Mouse (Mus musculus) heart, postnatal 10 days (tissue): ENCODE data around the gene Eno2. TPM values are rescaled to one million over a fixed set of nuclear protein-coding genes. Genes with fewer than 3 reads are reported as not detected.

Experiments
- DNase-seq, 2 experiments: peaks; one replicate each; pipeline ENCODE4 v3.0.0; 2021
- intact Hi-C: fragments of 180-260 bp; cut with DNase I; formaldehyde crosslinking; loops from one replicate; pipeline ENCODE4 v1.15.1; 2025
- total RNA-seq, 2 experiments: library from RNA; stranded (reverse); gene quantifications; 2 replicates each; pipeline ENCODE4 v1.2.3; 2021

The Eno2 gene
- total RNA-seq, 2 experiments from 2014 or later = 3.4 to 3.7 TPM

DNA sequence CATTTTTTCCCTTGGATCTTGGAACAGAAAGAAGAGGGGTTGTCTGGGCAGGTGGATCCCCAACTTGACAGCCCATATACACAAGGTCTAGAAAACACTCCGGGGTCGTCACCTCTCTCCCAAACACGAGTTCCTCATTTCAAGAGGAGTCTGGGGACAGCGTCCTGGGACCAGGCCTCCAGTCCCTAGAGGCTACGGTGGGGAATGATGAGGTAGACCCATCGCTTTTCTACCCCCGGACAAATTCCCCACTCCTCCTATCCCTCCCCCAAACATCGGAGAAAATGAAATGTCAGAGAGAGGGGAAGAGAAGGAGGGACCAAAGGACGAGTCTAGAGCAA is 799 bp downstream of the Eno2 start:
- no peak for DNase-seq
- intact Hi-C loops = no loop called here

DNA sequence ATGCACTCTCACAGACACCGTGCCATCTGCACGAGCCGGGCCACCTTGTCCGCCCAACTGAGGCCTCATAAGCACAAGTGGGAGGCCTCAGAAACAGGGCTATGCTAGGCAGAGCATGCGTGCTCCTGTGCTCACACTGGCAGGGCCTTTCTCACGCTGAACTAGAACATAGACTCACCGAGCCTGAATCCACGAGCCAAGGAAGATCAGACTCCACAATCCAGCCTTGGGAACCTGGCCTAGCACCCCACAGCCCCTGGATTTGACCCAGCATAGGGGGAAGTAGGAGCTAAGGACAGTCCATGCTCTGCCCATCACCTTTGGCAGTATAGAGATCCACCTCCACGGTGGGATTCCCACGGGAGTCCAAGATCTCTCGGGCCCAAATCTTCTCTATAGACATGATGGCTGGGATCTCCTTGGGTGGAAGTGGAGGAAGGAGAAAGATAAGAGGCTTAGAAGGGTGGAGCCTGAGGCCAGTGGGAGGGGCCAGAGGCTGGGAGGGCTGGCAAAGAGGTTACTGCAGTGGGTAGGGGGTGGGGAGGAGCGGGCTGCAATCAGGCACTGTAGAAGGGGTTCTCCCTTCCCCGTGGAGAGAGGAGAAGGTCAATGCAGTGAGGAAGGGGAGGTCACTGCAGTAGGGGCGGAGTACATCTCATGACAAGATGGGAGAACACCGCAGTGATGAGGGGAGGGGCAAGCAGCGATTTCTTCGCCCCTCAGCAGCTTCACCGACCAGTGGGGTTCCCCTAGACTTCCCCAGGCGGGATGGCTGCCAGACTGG is 1.4 kb downstream of the Eno2 start:
- intact Hi-C loops = no loop called here
- no peak for DNase-seq

DNA sequence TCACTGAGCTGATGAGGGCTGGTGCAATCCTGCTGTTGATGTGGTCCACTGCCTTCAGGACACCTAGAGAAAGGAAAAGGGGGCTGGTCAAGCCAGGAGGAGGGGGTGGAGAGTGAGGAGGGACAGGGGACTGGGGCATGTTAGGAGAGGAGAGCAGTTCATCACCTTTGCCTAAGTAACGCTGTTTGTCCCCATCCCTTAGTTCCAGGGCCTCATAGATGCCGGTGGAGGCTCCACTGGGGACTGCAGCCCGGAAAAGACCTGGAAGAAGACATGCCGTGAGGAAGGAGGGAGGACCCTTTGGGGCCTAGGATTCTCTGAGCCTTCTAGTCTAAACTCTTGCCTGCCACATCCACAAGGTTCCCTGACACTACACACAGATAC is 1.9 kb downstream of the Eno2 start:
- intact Hi-C loops = no loop called here
- DNase-seq = no peak

DNA sequence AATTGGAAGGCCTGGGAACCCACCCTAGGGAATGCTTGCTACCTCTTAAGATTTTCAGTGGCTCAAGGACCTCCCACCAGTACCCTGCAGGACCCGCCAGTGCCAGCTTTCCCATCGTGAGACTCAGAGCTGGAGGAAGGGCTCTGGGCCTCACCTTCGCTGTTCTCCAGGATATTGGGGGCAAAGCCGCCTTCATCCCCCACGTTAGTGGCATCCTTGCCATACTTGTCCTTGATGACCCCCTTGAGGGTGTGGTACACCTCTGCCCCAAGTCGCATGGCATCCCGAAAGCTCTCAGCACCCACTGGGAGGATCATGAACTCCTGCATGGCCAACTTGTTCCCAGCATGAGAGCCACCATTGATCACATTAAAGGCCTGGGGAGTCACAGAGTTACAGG is 3.5 kb downstream of the Eno2 start:
- intact Hi-C loops = no loop called here
- no peak for DNase-seq

DNA sequence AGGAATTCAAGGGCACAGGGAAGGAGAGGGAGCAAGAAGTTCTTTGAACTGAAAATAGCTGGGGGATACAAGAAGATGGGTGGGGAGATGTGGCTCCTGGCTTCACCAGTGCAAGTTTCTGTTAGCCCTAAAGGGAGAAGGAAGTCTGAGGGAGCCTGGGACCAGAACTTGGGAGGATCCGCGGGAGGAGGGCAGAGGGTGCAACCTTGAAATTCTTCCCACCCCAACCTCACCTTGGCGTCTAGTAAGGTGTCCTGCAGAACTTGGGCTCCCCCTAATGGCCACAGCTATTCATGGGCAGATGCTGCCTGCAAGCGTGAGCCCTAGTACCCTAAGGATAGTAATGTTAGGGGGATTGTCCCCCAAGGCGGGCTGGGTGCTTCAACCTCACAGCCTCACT is 10.2 kb downstream of the Eno2 start:
- DNase-seq = peak; percentile 90 to 92
- intact Hi-C loops = loop anchor here (1.0 to 10.0 kb wide), 7 partner anchors 18 to 264 kb away; partner anchors contain the start of genes C1rb, C1rl, Grcc10 and Lpcat3

DNA sequence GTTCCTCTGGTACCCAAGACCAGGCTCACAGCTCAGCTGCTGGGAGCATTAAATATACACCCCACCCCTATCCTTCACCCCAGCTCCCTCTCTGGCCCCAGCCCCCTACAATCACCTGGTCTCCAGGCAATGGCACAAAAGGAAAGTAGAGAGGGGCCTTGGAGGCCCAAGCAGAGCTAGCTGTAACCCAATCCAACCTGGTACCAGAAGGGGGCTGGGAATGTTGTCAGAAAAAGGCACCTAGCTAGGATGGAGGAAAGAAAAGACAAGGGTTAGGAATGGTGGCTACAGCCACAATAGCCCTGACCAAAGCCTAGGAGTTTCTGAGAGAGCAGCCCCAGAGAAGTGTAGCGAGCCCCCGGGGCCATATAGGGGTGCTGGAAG is 10.6 kb downstream of the Eno2 start:
- DNase-seq = no peak
- intact Hi-C loops = loop anchor here (1.0 to 10.0 kb wide), 7 partner anchors 18 to 264 kb away; partner anchors contain the start of genes C1rb, C1rl, Grcc10 and Lpcat3

DNA sequence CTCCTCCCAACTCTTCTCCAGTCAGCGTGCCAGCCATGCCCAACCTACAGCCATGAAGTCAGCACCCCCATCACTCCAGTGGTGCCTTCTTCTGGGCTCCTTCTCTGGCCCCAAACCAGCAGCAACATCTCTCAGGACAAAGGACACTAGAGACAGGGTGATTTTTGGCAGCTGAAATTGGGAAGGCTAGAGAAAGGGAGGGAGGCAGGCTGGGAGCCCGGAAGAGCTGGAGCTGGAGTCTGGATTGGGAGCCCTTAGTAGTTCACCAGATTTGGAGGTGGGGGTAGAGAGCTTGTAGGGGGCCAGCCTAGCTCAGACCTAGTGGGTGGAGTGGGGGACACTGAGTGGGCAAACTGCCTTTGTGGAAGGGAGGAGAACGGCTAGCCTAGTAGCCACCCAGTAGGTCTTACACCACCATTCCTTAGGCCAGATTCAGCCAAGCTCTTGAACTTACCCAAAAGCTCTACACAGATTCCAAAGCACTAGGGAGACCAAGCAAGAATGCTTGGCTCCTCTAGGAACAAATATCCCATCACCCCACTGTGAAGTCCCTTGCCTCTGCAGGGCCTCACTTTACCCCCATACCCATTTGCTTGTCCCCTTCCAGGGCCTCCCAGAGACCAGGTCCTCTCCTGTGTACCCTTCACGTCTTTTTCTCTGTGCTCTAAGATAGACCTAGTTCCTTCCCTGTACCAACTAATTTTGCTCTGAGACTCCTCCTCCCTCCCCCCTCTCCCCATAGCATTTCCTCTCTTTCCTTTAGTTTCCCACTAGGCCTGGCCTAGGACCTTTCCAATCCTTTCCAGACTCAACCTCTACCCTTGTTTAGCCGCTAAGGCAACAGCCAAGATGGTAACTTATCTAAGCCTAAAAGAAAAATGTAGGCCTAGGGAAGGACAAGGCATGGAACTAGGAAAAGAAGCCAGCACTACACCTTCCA is 11.3 kb downstream of the Eno2 start:
- DNase-seq = peak; percentile 77 to 78
- intact Hi-C loops = loop anchor here (2.0 to 10.0 kb wide), 6 partner anchors 17 to 263 kb away; partner anchors contain the start of genes C1rb, C1rl, Grcc10 and Lpcat3

DNA sequence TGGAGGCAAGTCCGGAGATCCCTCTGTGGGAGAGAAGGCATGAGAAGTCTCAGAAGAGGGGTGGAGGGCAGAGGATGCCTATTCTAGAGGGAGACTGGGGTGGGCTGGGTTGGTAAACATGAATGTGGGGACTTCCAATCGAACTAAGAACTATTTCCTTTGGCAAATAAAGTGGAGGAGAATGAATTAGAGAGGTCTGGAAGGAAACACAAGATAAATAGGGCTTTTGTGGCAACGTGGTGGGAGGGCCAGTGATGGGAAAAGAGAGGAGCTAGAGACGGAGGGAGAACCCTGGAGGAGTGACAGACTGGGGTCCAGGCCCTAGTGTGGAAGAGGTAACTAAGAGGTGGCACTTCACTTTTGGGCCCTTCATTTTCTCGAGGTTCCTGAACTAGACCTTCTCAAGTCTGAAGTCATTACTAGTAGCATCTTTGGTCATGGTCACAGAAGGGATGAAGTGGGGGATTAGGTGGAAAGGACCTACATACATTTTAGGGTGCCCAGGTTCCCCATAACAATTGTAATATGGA is 12.1 kb downstream of the Eno2 start:
- intact Hi-C loops = loop anchor here (5.0 to 10.0 kb wide), 3 partner anchors 50 to 263 kb away; partner anchors contain the start of genes C1rl, Lpcat3 and Spsb2

DNA sequence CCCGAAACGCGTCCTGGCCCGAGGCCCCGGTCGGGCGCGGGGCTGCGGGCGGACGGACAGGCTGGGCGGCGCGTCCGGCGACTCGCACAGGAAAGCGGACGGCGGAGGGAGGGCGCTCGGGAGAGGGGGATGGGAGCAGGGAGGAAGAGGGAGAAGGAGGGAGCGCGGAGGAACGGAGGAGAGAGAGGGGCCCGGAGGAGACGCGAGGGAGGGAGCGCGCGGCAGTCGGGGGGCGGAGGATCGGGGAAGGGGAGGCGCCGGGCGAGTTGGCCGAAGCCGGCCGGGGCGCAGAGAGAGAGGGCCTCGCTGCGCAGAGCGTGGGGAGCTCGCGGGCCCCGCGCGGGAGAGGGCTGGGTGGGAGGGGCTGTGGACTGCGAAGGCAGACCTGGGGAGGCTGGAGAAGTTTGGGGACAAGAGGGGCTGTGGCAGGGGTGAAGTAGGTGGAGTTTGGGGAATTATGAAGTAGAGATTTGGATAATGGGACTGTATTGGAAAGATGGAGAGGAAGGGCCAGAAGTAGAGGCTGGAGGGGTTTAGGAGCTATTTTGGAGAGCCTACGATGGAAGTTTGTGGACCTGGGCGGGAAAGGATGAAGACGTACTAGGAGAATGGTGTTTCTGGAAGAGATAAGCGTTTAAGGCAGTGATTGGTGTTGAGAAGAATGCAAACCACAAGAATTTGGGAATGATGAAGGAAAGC is 12.7 kb downstream of the Eno2 start:
- intact Hi-C loops = loop anchor here (5.0 to 10.0 kb wide), 3 partner anchors 50 to 262 kb away; partner anchors contain the start of genes C1rl, Lpcat3 and Spsb2

More for the DNA sequence above, 12.1 kb downstream of the Eno2 start:
- DNase-seq = no peak

DNA sequence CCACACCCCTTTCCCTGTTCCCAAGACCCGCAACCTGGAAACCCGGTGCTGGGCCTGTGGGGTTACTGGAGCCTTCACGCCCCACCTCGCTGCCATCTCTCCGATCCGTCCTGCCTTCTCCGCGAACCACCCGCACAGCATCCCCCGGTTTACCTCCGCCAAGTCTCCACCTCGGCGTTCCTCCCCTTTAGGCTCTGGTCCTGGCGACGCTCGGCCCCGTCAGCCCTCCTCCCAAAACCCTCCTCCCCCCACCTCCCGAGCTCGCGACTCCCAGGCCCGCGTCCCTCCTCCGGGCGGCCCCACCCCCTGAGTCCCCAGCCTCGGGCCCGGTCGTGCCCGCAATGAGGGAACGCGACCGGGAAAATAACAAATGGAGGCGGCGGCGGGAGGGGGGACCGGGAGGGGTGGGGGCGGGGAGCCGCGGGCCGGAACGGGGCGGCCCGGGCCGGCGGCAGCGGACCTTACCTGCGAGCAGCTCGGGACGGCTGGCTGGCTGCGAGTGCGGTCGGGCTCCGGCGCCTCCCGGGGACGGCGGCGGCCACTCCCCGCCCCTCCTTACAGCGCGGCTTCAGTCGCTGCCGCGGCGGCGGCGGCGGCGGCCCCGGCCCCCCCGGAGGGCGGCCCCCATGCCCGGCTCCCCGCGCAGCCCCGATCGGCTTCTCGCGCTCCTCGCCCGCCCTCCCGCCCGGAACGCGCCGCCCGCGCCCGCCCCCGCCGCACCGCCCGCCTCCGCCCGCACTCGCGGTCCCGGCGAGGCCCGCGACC is 13.5 kb downstream of the Eno2 start, which contains the start of the genes Gm45234 and Atn1:
TSS of gene Gm45234 (minus strand) at position 191 of the 765 bp plus-strand sequence.
TSS of gene Atn1 (minus strand) at position 694 of the 765 bp plus-strand sequence.
- peak; percentile 79 to 82 for DNase-seq
- intact Hi-C loops = loop anchor here (5.0 to 10.0 kb wide), 3 partner anchors 51 to 261 kb away; partner anchors contain the start of genes C1rl, Lpcat3 and Spsb2

More for the DNA sequence above, 12.7 kb downstream of the Eno2 start:
- peak; percentile 88 to 90 for DNase-seq

DNA sequence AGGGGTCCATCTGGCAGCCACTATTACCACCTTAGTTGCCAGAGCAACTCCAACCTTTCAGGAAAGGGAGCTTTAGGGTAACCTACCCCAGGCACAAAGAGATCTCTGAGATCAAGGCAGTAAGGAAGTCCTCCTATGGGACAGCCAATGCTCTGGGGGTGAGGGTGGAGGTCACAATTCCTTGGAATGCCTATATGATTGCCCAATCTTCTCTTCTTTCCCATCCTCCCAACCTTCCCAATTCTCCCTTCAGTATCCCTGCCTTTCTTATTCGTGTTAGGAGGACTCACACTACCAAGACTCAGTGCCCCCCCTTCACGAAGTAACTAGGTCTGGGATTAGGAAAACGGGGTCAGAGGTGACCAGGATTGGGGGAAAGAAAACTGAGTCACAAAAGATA is 14.2 kb downstream of the Eno2 start:
- no peak for DNase-seq
- intact Hi-C loops = loop anchor here (5.0 to 10.0 kb wide), 3 partner anchors 52 to 261 kb away; partner anchors contain the start of genes C1rl, Lpcat3 and Spsb2

DNA sequence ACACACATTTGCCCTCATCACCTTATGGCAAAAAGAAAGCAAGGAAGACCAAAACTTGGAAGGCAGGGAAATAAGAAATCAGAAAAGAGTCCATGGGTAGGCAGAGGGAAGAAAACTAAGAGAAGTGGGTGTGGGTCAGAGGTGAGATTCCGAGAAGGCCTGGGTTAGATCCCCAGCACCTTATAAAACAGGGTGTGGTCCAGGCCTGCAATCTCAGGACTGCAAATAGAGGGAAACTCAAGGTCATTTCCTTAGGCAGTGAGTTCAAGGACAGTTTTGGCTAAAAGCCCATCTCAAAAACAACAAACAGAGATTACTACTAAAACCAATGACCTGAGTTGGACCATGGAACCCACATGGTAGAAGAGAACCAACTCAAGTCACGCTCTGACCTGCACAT is 15.6 kb downstream of the Eno2 start:
- DNase-seq = no peak
- intact Hi-C loops = loop anchor here (10.0 kb wide), 1 partner anchor 259 kb away; the partner anchor contains the start of gene C1rl

DNA sequence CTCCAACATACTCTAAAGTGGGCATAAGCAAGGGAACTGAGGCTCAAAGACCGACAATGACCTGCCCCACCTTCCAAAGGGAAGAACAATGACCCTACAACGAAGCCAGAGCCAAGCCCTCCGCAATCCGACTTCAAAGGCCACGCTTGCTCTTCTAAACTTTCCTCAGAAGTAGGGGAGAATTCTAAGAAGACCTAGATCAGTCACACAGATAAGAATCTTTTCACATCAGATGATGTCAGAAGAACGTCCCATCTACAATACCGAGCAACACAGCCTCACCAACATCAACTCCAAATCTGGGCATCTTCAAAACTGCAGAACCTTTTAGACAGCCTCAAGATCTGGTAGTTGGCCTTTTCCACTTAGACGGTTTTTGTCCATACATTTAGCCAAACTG is 19.1 kb downstream of the Eno2 start:
- DNase-seq = no peak
- intact Hi-C loops = loop anchor here (10.0 kb wide), 1 partner anchor 256 kb away; the partner anchor contains the start of gene C1rl

DNA sequence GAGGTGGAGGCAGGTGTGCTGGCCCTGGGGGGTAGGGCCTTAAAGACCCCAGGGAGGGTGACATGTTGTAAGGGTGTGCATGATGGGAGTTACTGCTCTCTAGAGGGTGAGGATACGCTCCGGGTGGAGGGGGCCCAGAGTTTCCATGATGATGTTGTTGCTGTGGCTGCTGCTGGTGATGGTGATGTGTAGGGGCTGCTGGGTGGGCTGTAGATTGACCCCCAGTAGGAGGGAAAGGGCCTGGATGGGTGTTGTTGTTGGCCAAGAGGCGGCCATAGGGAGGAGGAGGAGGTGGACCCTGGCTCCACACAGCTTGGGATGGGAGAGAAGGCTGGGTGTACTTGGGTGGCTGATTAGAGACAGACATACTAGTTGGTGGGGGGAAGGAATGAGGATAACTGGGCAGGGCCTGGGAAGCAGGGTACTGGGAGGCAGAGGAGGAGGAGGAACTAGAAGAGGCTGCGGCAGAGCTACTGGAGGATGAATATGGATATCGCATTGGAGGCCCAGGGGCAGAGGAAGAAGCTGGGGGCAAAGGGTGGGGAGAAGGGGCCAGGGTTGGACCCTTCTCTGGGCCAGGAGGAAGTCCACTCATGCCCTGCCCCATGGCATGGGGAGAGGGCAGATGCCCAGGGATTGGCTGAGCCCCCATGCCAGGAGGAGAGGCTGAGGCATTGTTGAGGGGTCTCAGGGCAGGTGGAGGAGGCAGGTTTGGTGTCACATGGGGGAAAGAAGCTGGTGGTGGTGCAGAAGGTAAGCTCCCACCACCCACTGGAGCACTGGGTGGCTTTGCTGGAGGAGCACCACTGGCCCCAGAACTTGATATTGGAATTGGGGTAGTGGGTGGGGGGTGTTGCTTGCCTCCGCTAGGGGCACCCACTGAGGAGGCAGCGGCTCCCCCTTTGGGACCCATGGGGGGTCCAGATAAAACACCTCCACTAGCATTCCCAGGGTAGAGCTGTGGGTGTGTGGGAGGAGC is 22.5 kb downstream of the Eno2 start:
- no peak for DNase-seq
- intact Hi-C loops = no loop called here

DNA sequence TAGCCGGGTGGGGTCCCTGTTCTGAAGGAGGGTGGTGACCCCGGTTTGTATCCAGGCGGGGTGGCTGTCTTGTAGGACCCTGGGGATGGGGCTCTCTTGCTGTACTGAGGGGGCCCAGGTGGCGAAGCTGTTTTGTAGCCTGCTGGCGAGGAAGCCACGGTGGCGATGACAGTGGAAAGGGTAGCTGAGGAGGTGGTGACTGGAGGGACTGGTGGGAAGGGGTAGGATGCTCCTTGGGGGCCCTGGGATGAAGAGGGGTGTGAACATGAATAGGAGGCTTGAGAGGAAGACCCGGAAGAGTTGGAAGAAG is 23.2 kb downstream of the Eno2 start:
- no peak for DNase-seq
- intact Hi-C loops = no loop called here

DNA sequence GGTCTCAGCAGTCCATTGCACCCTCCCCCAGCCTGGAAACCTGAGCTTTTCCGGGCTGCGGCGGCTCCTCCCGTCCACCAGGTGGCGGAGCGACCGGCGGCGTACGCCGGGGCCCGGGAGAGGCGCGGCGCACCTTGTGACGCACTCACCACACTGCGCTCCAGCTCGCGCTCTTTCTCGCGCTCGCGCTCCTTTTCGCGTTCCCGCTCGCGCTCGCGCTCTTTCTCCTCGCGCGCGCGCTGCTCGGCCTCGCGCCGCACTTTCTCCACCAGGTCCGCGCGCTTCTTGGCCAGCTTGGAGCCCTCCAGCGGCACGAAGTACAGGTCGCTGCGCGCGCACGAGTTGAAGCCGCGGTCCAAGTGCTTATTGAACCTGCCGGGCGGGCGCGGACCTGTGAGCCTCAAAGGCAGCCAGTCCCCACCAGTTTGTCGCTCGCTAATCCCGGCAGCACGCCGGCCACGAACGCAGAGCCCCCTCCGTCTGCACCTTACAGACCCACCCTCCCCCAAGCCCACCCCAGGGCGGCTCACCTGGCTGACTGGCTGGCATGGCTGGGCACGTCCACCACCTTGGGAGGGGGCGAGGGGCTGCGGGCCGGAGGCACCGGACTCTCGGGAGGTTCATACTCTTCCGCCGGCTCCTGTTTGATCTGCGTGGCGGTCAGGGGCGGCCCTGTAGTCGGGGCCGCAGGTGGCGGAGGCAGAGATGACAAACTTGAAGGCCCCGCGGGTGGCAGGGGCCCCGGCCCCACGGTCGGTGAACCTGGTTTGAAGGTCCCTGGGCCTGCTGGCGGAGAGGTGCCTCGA is 23.8 kb downstream of the Eno2 start:
- DNase-seq = peak; percentile 95
- intact Hi-C loops = no loop called here

DNA sequence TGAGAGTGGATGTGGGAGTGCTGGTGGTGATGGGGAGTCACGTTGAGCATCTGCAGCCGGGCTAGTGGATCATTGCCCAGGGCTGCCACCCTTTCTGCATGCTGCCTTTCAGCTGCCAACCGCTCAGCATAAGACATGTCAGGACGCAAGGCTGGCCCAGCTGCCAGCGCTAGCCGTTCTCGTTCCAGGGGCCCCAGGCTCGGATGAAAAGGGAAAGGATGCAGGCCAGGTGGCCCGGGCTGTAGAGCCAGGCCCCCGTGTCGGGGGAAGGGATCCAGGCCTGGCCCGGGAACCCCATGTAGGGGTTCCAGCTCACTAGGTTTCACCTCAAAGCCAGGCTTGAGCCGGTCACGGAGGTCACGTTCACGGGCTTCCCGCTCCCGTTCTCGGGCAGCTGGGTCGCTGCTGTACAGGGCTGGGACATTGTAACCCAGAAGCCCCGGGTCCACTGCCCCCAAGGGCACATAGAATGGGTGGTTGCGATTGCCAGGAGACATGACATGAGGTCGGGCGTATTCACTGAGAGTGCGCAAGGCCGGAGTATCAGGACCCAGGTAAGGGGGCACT is 24.6 kb downstream of the Eno2 start:
- DNase-seq = no peak
- intact Hi-C loops = loop anchor here (5.0 kb wide), 2 partner anchors 83 to 103 kb away; partner anchors contain the start of gene Lpcat3
